Mouse (Mus musculus): Measurements from ENCODE around the gene Smpd2.

- TF ChIP-seq CTCF (IDR thresholded peaks at IDR 0.05; ENCODE audit: low read depth, low read length) (no peak), TAL1 (conservative IDR thresholded peaks at IDR 0.05; ENCODE audit: low read depth, low read length) (no peak), POLR2AphosphoS5 (IDR thresholded peaks at IDR 0.05; ENCODE audit: insufficient replicate concordance, low read depth, low read length) (no peak), GATA2 (IDR thresholded peaks at IDR 0.05; ENCODE audit: borderline replicate concordance, low read depth, low read length) (no peak), GATA1 (IDR thresholded peaks at IDR 0.05; ENCODE audit: borderline replicate concordance, low read length) (no peak)
Observed at GRCm38 (mm10) chr10:41489708-41490517, at the start of gene Smpd2, which contains the start of gene Ppil6.
